Mouse (Mus musculus) CH12.LX (cell line): ENCODE results near the gene Harbi1. TPM values are rescaled to one million over a fixed set of nuclear protein-coding genes. Genes with fewer than 3 reads are reported as not detected.

ENCODE experiments used
- DNase-seq: peaks from one replicate; pipeline ENCODE4 v3.0.0-alpha.2; 2013; ENCODE audit errors: extremely low read depth
- H3K27ac ChIP-seq: 2 replicates; pipeline ENCODE4 v1.5.1; 2012; ENCODE audit warnings: low read depth, mild to moderate bottlenecking, control low read depth, moderate library complexity; ENCODE audit not compliant: insufficient read depth
- H3K27me3 ChIP-seq: replicated peaks from 2 replicates; pipeline ENCODE3; 2012; ENCODE audit warnings: inconsistent platforms
- H3K36me3 ChIP-seq, 2 experiments: replicated peaks in 1 of 2; 2 replicates each; pipeline versions ENCODE3 to v1.6.1; 2012; ENCODE audit warnings: inconsistent platforms in 1 of 2, low read length in 1 of 2, mild to moderate bottlenecking in 1 of 2, mixed read lengths in 1 of 2, moderate library complexity in 1 of 2; ENCODE audit not compliant: control insufficient read depth in 1 of 2, insufficient read depth in 1 of 2
- H3K4me1 ChIP-seq, 2 experiments: 2 replicates each; pipeline ENCODE4 v1.6.1; 2012; ENCODE audit warnings: inconsistent platforms in 1 of 2, moderate library complexity in 1 of 2; ENCODE audit not compliant: insufficient read depth in 2 of 2, control insufficient read depth in 1 of 2
- H3K4me2 ChIP-seq: 2 replicates; pipeline ENCODE4 v1.6.1; 2012; ENCODE audit warnings: low read depth, mild to moderate bottlenecking, control low read depth; ENCODE audit not compliant: poor library complexity, insufficient read depth, severe bottlenecking
- H3K4me3 ChIP-seq, 3 experiments: fragments of 150-350 bp in 1 of 3; sonication (generic) in 1 of 3; replicated peaks in 1 of 3; 2 replicates each; pipeline versions ENCODE3 to v1.5.1; 2011 to 2012; ENCODE audit warnings: low read depth in 2 of 3, low read length in 2 of 3, mild to moderate bottlenecking in 2 of 3, moderate library complexity in 2 of 3, control low read depth in 1 of 3, improper control_type of control experiment in 1 of 3, inconsistent platforms in 1 of 3, mixed read lengths in 1 of 3; ENCODE audit not compliant: poor library complexity in 1 of 3
- H3K79me2 ChIP-seq: replicated peaks from 2 replicates; pipeline ENCODE4 v1.6.1; 2012; ENCODE audit warnings: mild to moderate bottlenecking, moderate library complexity; ENCODE audit not compliant: control insufficient read depth, poor library complexity, insufficient read depth, severe bottlenecking; ENCODE audit errors: extremely low read depth
- H3K9ac ChIP-seq: 2 replicates; pipeline ENCODE4 v1.6.1; 2012; ENCODE audit warnings: low read depth, mild to moderate bottlenecking, control low read depth, moderate library complexity; ENCODE audit not compliant: insufficient read depth
- H3K9me3 ChIP-seq: replicated peaks from 2 replicates; pipeline ENCODE3; 2012; ENCODE audit warnings: low read length, inconsistent platforms, mixed read lengths
- BHLHE40 ChIP-seq: IDR thresholded peaks from 2 replicates; pipeline ENCODE4 v1.6.1; 2011; ENCODE audit warnings: mild to moderate bottlenecking, low read depth, low read length, improper control_type of control experiment
- CHD1 ChIP-seq: IDR thresholded peaks from 2 replicates; pipeline ENCODE4 v1.6.1; 2012; ENCODE audit warnings: low read depth, low read length, improper control_type of control experiment, inconsistent platforms
- CHD2 ChIP-seq: IDR thresholded peaks from 2 replicates; pipeline ENCODE4 v1.6.1; 2011; ENCODE audit warnings: low read length, improper control_type of control experiment
- E2F4 ChIP-seq: IDR thresholded peaks from 2 replicates; pipeline ENCODE4 v1.6.1; 2011; ENCODE audit warnings: low read depth, low read length, improper control_type of control experiment; ENCODE audit not compliant: insufficient replicate concordance
- ELF1 ChIP-seq: IDR thresholded peaks from 2 replicates; pipeline ENCODE4 v1.6.1; 2014; ENCODE audit warnings: low read depth, mild to moderate bottlenecking, inconsistent platforms, low read length, improper control_type of control experiment
- EP300 ChIP-seq: IDR thresholded peaks from 2 replicates; pipeline ENCODE4 v1.6.1; 2011; ENCODE audit warnings: low read length, improper control_type of control experiment
- GABPA ChIP-seq: IDR thresholded peaks from 2 replicates; pipeline ENCODE4 v1.6.1; 2012; ENCODE audit warnings: low read depth, low read length, improper control_type of control experiment, inconsistent platforms; ENCODE audit not compliant: insufficient replicate concordance
- HCFC1 ChIP-seq: IDR thresholded peaks from 2 replicates; pipeline ENCODE4 v1.6.1; 2012; ENCODE audit warnings: low read depth, mild to moderate bottlenecking, inconsistent platforms, low read length, improper control_type of control experiment
- JUN ChIP-seq: IDR thresholded peaks from 2 replicates; pipeline ENCODE4 v1.6.1; 2011; ENCODE audit warnings: low read depth, mild to moderate bottlenecking, low read length, improper control_type of control experiment, moderate library complexity; ENCODE audit not compliant: insufficient read depth
- KAT2A ChIP-seq: IDR thresholded peaks from 2 replicates; pipeline ENCODE4 v1.6.1; 2012; ENCODE audit warnings: low read length, improper control_type of control experiment, inconsistent platforms; ENCODE audit not compliant: insufficient replicate concordance
- MAZ ChIP-seq: IDR thresholded peaks from 2 replicates; pipeline ENCODE4 v1.6.1; 2012; ENCODE audit warnings: low read depth, mild to moderate bottlenecking, inconsistent platforms, low read length, improper control_type of control experiment, moderate library complexity
- MEF2A ChIP-seq: IDR thresholded peaks from 2 replicates; pipeline ENCODE4 v1.6.1; 2014; ENCODE audit warnings: low read depth, mild to moderate bottlenecking, inconsistent platforms, low read length, improper control_type of control experiment, borderline replicate concordance
- NRF1 ChIP-seq: IDR thresholded peaks from 2 replicates; pipeline ENCODE4 v1.6.1; 2014; ENCODE audit warnings: low read depth, mild to moderate bottlenecking, inconsistent platforms, low read length, improper control_type of control experiment, moderate library complexity
- POLR2A ChIP-seq: IDR thresholded peaks from 2 replicates; pipeline ENCODE4 v1.6.1; 2011; ENCODE audit warnings: low read depth, mild to moderate bottlenecking, improper control_type of control experiment, low read length
- POLR2AphosphoS2 ChIP-seq: IDR thresholded peaks from 2 replicates; pipeline ENCODE4 v1.6.1; 2011; ENCODE audit warnings: low read depth, low read length, improper control_type of control experiment
- SIN3A ChIP-seq: IDR thresholded peaks from 2 replicates; pipeline ENCODE4 v1.6.1; 2012; ENCODE audit warnings: low read length, improper control_type of control experiment, inconsistent platforms
- SMC3 ChIP-seq: IDR thresholded peaks from 2 replicates; pipeline ENCODE4 v1.6.1; 2011; ENCODE audit warnings: low read depth, low read length, improper control_type of control experiment
- TBP ChIP-seq: conservative IDR thresholded peaks from 2 replicates; pipeline ENCODE4 v1.6.1; 2011; ENCODE audit warnings: low read depth, low read length, improper control_type of control experiment
- TCF12 ChIP-seq: IDR thresholded peaks from 2 replicates; pipeline ENCODE4 v1.6.1; 2014; ENCODE audit warnings: low read depth, mild to moderate bottlenecking, inconsistent platforms, low read length, improper control_type of control experiment
- UBTF ChIP-seq: IDR thresholded peaks from 2 replicates; pipeline ENCODE4 v1.6.1; 2012; ENCODE audit warnings: low read depth, mild to moderate bottlenecking, inconsistent platforms, low read length, improper control_type of control experiment, moderate library complexity
- USF1 ChIP-seq: IDR thresholded peaks from 2 replicates; pipeline ENCODE4 v1.6.1; 2014; ENCODE audit warnings: low read depth, mild to moderate bottlenecking, inconsistent platforms, low read length, improper control_type of control experiment
- USF2 ChIP-seq: conservative IDR thresholded peaks from 2 replicates; pipeline ENCODE4 v1.6.1; 2011; ENCODE audit warnings: low read depth, low read length, improper control_type of control experiment
- ZC3H11A ChIP-seq: IDR thresholded peaks from 2 replicates; pipeline ENCODE4 v1.6.1; 2012; ENCODE audit warnings: low read depth, mild to moderate bottlenecking, inconsistent platforms, low read length, improper control_type of control experiment
- ZKSCAN1 ChIP-seq: IDR thresholded peaks from 2 replicates; pipeline ENCODE4 v1.6.1; 2012; ENCODE audit warnings: low read depth, inconsistent platforms, low read length, improper control_type of control experiment, borderline replicate concordance
- ZNF384 ChIP-seq: IDR thresholded peaks from 2 replicates; pipeline ENCODE4 v1.6.1; 2012; ENCODE audit warnings: low read depth, low read length, improper control_type of control experiment, inconsistent platforms
- dilution Hi-C: fragments of 300-500 bp; cut with MboI; formaldehyde crosslinking; loops from 2 replicates; pipeline ENCODE4 v1.14.3; 2020; ENCODE audit warnings: low sequenced_read_pairs; ENCODE audit not compliant: extremely low pct_unique_long_range_greater_than_20kb, extremely low pct_ligation_motif_present
- in situ Hi-C: fragments of 300-500 bp; cut with MboI; formaldehyde crosslinking; loops from 3 replicates; pipeline ENCODE4 v1.14.3; 2019; ENCODE audit warnings: low sequenced_read_pairs, low pct_ligation_motif_present, low pct_unique_long_range_greater_than_20kb, mixed read lengths
- polyA plus RNA-seq: library from polyadenylated mRNA; unstranded; fragments of >175 nt; gene quantifications from 2 replicates; pipeline ENCODE4 v1.2.1, GENCODE M21; 2012; ENCODE audit warnings: low read depth; ENCODE audit not compliant: insufficient read length
- total RNA-seq, 2 experiments: library from RNA; depleted of rRNA; stranded (reverse); fragments of 300-350 nt in 1 of 2; fragments of >200 nt in 1 of 2; gene quantifications; 2 replicates each; pipeline ENCODE4 v1.2.3; 2012 to 2014

Gene Harbi1
- total and polyA plus RNA-seq, 3 experiments = 8.1 to 18.8 (median 13.3) TPM

DNA sequence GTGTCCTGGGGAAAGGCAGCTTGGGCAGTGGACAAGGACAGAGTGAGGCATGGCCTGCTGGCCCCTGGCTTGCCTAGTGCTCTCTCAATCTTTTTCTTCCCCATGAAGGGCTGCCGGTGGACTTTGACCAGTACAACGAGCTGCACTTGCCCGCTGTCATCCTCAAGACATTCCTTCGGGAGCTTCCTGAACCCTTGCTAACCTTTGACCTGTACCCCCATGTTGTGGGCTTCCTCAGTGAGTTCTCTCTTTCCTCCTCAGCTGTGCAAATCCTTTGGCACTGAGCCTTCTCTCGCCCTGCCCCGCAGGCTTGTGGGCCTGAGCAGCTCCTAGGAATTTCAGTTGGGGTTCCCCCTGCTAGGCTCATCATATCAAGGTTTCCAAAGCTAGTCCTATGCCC lies 40.6 kb upstream of the Harbi1 start:
- in situ Hi-C loops = no loop called here
- no peaks in the 10 kb centered on the region for H3K9me3 ChIP-seq

DNA sequence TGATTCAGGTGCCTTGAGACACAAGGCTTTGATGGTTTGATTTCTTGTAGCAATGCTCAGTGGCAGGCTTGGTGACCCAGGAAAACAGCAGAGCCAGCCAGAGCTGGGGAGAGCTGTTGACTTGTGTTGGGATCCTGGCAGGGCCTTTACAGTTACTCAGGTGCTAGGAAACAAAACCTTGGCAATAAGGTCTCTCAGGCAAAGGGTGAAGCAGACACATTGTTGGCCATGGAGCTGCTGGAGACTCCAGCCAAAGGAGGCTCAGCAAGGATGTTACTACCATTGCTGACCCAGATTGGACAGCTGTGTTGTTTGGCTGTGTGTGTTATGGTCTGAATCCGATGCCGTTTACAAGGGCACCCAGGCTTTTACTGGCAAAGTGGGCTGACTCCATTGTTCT lies 37.1 kb upstream of the Harbi1 start:
- dilution Hi-C loops = no loop called here
- TF ChIP-seq ZKSCAN1 = no peak
- no peak for TF ChIP-seq ZC3H11A
- TF ChIP-seq KAT2A = no peak
- no peak for TF ChIP-seq USF1
- no peak for TF ChIP-seq CHD2
- TF ChIP-seq TCF12 = no peak
- no peak for TF ChIP-seq ZNF384
- no peak for TF ChIP-seq TBP
- TF ChIP-seq USF2 = no peak
- no peaks in the 10 kb centered on the region for H3K79me2 ChIP-seq
- H3K27me3 ChIP-seq = no peaks in the 10 kb centered on the region
- H3K27ac ChIP-seq = no peak overlapping the region
- DNase-seq = no peak
- no peak overlapping the region for H3K9ac ChIP-seq
- H3K9me3 ChIP-seq = no peaks in the 10 kb centered on the region
- H3K36me3 ChIP-seq = peaks cover 78 to 96% of the 10 kb centered on the region in 2 experiments
- H3K4me1 ChIP-seq = peaks cover 0 to 6% of the 10 kb centered on the region in 2 experiments; a peak in 1 of 4 replicates
- H3K4me2 ChIP-seq = no peak overlapping the region
- in situ Hi-C loops = no loop called here
- H3K4me3 ChIP-seq = no peak overlapping the region

More for the DNA sequence above, 40.6 kb upstream of the Harbi1 start:
- Histone ChIP-seq H3K4me1 (peaks cover 4 to 7% of the 10 kb centered on the region in 2 experiments; a peak in 2 of 4 replicates), H3K4me2 (no peak overlapping the region), H3K9ac (no peak overlapping the region), H3K27me3 (no peaks in the 10 kb centered on the region), H3K79me2 (no peaks in the 10 kb centered on the region), H3K27ac (no peak overlapping the region), H3K36me3 (peaks cover 75 to 90% of the 10 kb centered on the region in 2 experiments), H3K4me3 (no peak overlapping the region)
- dilution Hi-C loops = no loop called here
- TF ChIP-seq USF1 = no peak
- TF ChIP-seq ZNF384 = no peak
- TF ChIP-seq MEF2A = no peak
- no peak for TF ChIP-seq ZKSCAN1
- no peak for TF ChIP-seq ZC3H11A
- TF ChIP-seq POLR2A = no peak
- no peak for TF ChIP-seq JUN
- no peak for TF ChIP-seq E2F4
- DNase-seq = no peak

DNA sequence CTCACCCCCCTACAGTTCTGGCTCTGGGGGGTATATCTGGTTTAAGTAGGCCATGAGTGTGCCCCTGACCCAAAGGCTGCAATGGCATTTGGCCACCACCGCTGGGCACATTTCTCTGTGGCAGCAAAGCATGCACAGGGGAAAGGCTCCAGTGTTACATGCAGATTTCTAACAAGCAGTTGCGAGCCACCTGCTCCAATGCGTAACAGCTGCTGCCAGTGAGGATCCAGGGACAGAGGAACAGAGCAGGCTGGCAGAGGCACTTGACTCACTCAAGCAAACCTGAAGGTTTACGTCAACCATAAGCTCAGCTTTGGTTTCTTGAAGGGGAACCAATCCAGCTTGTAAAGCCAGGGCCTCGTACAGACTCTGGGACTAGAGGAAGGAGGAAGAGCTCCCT lies 35.8 kb upstream of the Harbi1 start:
- Histone ChIP-seq H3K4me3 (no peak overlapping the region), H3K4me2 (no peak overlapping the region), H3K27me3 (no peaks in the 10 kb centered on the region), H3K9ac (no peak overlapping the region), H3K4me1 (peaks cover 0 to 15% of the 10 kb centered on the region in 2 experiments; a peak in 2 of 4 replicates), H3K27ac (no peak overlapping the region), H3K9me3 (no peaks in the 10 kb centered on the region), H3K36me3 (peaks cover 73 to 94% of the 10 kb centered on the region in 2 experiments), H3K79me2 (no peaks in the 10 kb centered on the region)
- no peak for TF ChIP-seq ZNF384
- no peak for TF ChIP-seq POLR2AphosphoS2
- no peak for TF ChIP-seq EP300
- no peak for TF ChIP-seq GABPA
- no peak for TF ChIP-seq TBP
- no peak for TF ChIP-seq MAZ
- TF ChIP-seq CHD1 = no peak
- no peak for TF ChIP-seq HCFC1
- TF ChIP-seq KAT2A = no peak
- TF ChIP-seq SIN3A = no peak
- no peak for TF ChIP-seq NRF1
- TF ChIP-seq UBTF = no peak
- TF ChIP-seq MEF2A = no peak
- TF ChIP-seq BHLHE40 = no peak
- TF ChIP-seq ELF1 = no peak
- no peak for TF ChIP-seq SMC3
- DNase-seq = no peak
- dilution Hi-C loops (no loop called here), in situ Hi-C loops (no loop called here)
